Mouse (Mus musculus) erythroblast, adult 5-6 weeks (primary cell): ENCODE measurements around the gene Crispld2. TPM values are rescaled to one million over a fixed set of nuclear protein-coding genes. Genes with fewer than 3 reads are reported as not detected.

Experiments
- ATAC-seq: replicated peaks from 2 replicates; pipeline ENCODE4 v1.8.0; 2016; ENCODE audit warnings: moderate number of reproducible peaks, mild to moderate bottlenecking, moderate TSS enrichment, inconsistent platforms; ENCODE audit not compliant: poor library complexity, low FRiP score, severe bottlenecking
- total RNA-seq, 2 experiments: library from RNA; stranded (forward) in 1 of 2; stranded (reverse) in 1 of 2; fragments of 150-400 nt in 1 of 2; fragments of 200-764, 138-1000 nt in 1 of 2; gene quantifications; 2 replicates each; pipeline versions ENCODE4 v1.2.3 to v1.2.4; 2015 to 2017; ENCODE audit warnings: low replicate concordance in 2 of 2

Gene Crispld2
- total RNA-seq, 2 experiments from 2014 or later = 1.9 to 3.0 TPM

GRCm38 (mm10) chr8:120100388-120101067 is 108.3 kb downstream of the Crispld2 start:
- ATAC-seq = 0 out of 2 replicates have a peak, but pooled peaks have one; percentile 12

GRCm38 (mm10) chr8:120101068-120101972 is 109.1 kb downstream of the Crispld2 start, which contains the start of gene Zdhhc7:
Zdhhc7 (minus strand) TSS chr8:120101482.
- peak; percentile 63 for ATAC-seq

Other genes with a start within 250 kb of the Crispld2 start
- gene Tldc1, start 214.0 kb upstream of the Crispld2 start, total RNA-seq (2015; ENCODE audit: low replicate concordance) = 0.42 and 1.3 TPM in 2 replicates
- gene Tldc1, start 214.0 kb upstream of the Crispld2 start, total RNA-seq (2017; ENCODE audit: low replicate concordance) = 1.4 TPM in 1 of 2 replicates, not detected in the other
- gene Cotl1, start 151.9 kb upstream of the Crispld2 start, total RNA-seq (2015; ENCODE audit: low replicate concordance) = 95.5 and 123 TPM in 2 replicates
- 51.2 and 98.1 TPM in 2 replicates for gene Cotl1, start 151.9 kb upstream of the Crispld2 start, total RNA-seq (2017; ENCODE audit: low replicate concordance)
- gene Klhl36, start 130.2 kb upstream of the Crispld2 start, total RNA-seq (2015; ENCODE audit: low replicate concordance) = 2.3 and 2.5 TPM in 2 replicates
- 1.6 and 5.2 TPM in 2 replicates for gene Klhl36, start 130.2 kb upstream of the Crispld2 start, total RNA-seq (2017; ENCODE audit: low replicate concordance)
- 66.3 and 87.0 TPM in 2 replicates for gene Usp10, start 82.1 kb upstream of the Crispld2 start, total RNA-seq (2015; ENCODE audit: low replicate concordance)
- gene Usp10, start 82.1 kb upstream of the Crispld2 start, total RNA-seq (2017; ENCODE audit: low replicate concordance) = 59.7 and 83.1 TPM in 2 replicates
- gene Gm20388, start 81.6 kb upstream of the Crispld2 start, total RNA-seq (2015; ENCODE audit: low replicate concordance) = 2.9 and 5.2 TPM in 2 replicates
- gene Gm20388, start 81.6 kb upstream of the Crispld2 start, total RNA-seq (2017; ENCODE audit: low replicate concordance) = 0.28 and 7.8 TPM in 2 replicates
- 0.38 and 5.4 TPM in 2 replicates for gene Zdhhc7, start 109.0 kb downstream of the Crispld2 start, total RNA-seq (2015; ENCODE audit: low replicate concordance)
- 8.0 and 9.2 TPM in 2 replicates for gene Zdhhc7, start 109.0 kb downstream of the Crispld2 start, total RNA-seq (2017; ENCODE audit: low replicate concordance)
- gene 6430548M08Rik, start 121.7 kb downstream of the Crispld2 start, total RNA-seq (2015; ENCODE audit: low replicate concordance) = 10.0 and 11.0 TPM in 2 replicates
- 16.4 and 23.5 TPM in 2 replicates for gene 6430548M08Rik, start 121.7 kb downstream of the Crispld2 start, total RNA-seq (2017; ENCODE audit: low replicate concordance)
- not detected in 2 replicates for gene Fam92b, start 185.0 kb downstream of the Crispld2 start, total RNA-seq (2015; ENCODE audit: low replicate concordance)
- gene Fam92b, start 185.0 kb downstream of the Crispld2 start, total RNA-seq (2017; ENCODE audit: low replicate concordance) = not detected in 2 replicates
- gene Gse1, start 236.0 kb downstream of the Crispld2 start, total RNA-seq (2015; ENCODE audit: low replicate concordance) = 23.2 and 30.0 TPM in 2 replicates
- gene Gse1, start 236.0 kb downstream of the Crispld2 start, total RNA-seq (2017; ENCODE audit: low replicate concordance) = 37.8 and 38.3 TPM in 2 replicates